8 mouse cellular contexts compared by ENCODE assay signal in genomic region chr19:6066571-6066970, GRCm38 (mm10). TPM values are rescaled to one million over a fixed set of nuclear protein-coding genes. Genes with fewer than 3 reads are reported as not detected.
DNase-seq lines count a peak whose midpoint lies in the region; ATAC-seq and TF ChIP-seq lines count a peak whose summit lies in the region.

No protein-coding gene starts in this region.

- no peak for DNase-seq in gastrocnemius, adult 2 months
- no peak for DNase-seq in gastrocnemius, postnatal 36 days
- peak; percentile 32 for DNase-seq in right cerebral cortex, postnatal 4 days
- no peak for DNase-seq in right cerebral cortex, postnatal 25 days
- DNase-seq in stomach, postnatal 0 days (ENCODE audit: low spot score), result no peak
- no peak for DNase-seq in adrenal gland, postnatal 10 days
- DNase-seq in left cerebral cortex, adult 9 months (ENCODE audit: low spot score in 2 of 2), result no peak

- TF ChIP-seq CTCF in gastrocnemius, adult 2 months (IDR thresholded peaks at IDR 0.05), result no peak
- TF ChIP-seq CTCF in stomach, postnatal 0 days (IDR thresholded peaks at IDR 0.05; ENCODE audit: low read depth), result no peak

- peaks cover 40% of the 10 kb centered on the region for H3K36me3 ChIP-seq in liver, embryonic 12.5 days
- peaks cover 5% of the 10 kb centered on the region for H3K36me3 ChIP-seq in stomach, postnatal 0 days (ENCODE audit: control insufficient read depth, insufficient read depth, low read length)

- ATAC-seq in liver, embryonic 12.5 days, result no peak
- peak; percentile 3; the same call in 1 of the 2 replicates for ATAC-seq in stomach, postnatal 0 days (ENCODE audit: low FRiP score, low TSS enrichment)

- 43% methylated on average over 5 of the region's 5 CpGs for WGBS in liver, embryonic 12.5 days (ENCODE audit: insufficient replicate concordance)
- WGBS in stomach, postnatal 0 days, result 25% methylated on average over 5 of the region's 5 CpGs

- peaks cover 54% of the 10 kb centered on the region for H3K4me1 ChIP-seq in liver, embryonic 12.5 days
- H3K4me1 ChIP-seq in stomach, postnatal 0 days (replicated peaks; ENCODE audit: control insufficient read depth, insufficient read depth), result peaks cover 10% of the 10 kb centered on the region

- peak overlapping the region; percentile 67 for H3K27ac ChIP-seq in gastrocnemius, adult 2 months
- H3K27ac ChIP-seq in liver, embryonic 12.5 days, result peak overlapping the region; percentile 77
- H3K27ac ChIP-seq in stomach, postnatal 0 days (replicated peaks), result no peak overlapping the region

- peak overlapping the region; percentile 70 for H3K9ac ChIP-seq in liver, embryonic 12.5 days
- peak overlapping the region; percentile 50; the same call in 1 of the 2 replicates for H3K9ac ChIP-seq in stomach, postnatal 0 days (ENCODE audit: low read length)

- intact Hi-C loops in gastrocnemius, adult 2 months (cut with DNase I), result no loop called here
- intact Hi-C loops in gastrocnemius, postnatal 36 days (cut with DNase I), result no loop called here

- H3K9me3 ChIP-seq in liver, embryonic 12.5 days (replicated peaks), result no peaks in the 10 kb centered on the region
- no peaks in the 10 kb centered on the region for H3K9me3 ChIP-seq in stomach, postnatal 0 days (ENCODE audit: control insufficient read depth, low read length)

- H3K4me2 ChIP-seq in liver, embryonic 12.5 days, result peak overlapping the region; percentile 95
- peak overlapping the region; percentile 76 for H3K4me2 ChIP-seq in stomach, postnatal 0 days (replicated peaks; ENCODE audit: low read depth)

- H3K4me3 ChIP-seq in gastrocnemius, adult 2 months, result peak overlapping the region; percentile 66
- H3K4me3 ChIP-seq in liver, embryonic 12.5 days, result peak overlapping the region; percentile 60
- H3K4me3 ChIP-seq in stomach, postnatal 0 days (ENCODE audit: low read depth, low read length), result peak overlapping the region; percentile 31

- no peaks in the 10 kb centered on the region for H3K27me3 ChIP-seq in liver, embryonic 12.5 days (replicated peaks)
- H3K27me3 ChIP-seq in stomach, postnatal 0 days (ENCODE audit: control insufficient read depth, insufficient read depth, low read length), result no peaks in the 10 kb centered on the region

- TF ChIP-seq EP300 in stomach, postnatal 0 days (optimal IDR thresholded peaks at IDR 0.05), result no peak

RNA-seq across cellular contexts. Expression of gene Tm7sf2, which starts 1.6 kb away (rescaled TPM):
- total RNA-seq in gastrocnemius, adult 2 months (2021), result 1 to 10 TPM; 4.6 TPM
- total RNA-seq in gastrocnemius, postnatal 36 days (2021), result 1 to 10 TPM; 4.9 to 5.1 TPM
- polyA plus RNA-seq in liver, embryonic 12.5 days (2016; fragmentation: Nextera tagmentation; extraction: Ambion mirVana), result 30.0 and 31.4 TPM in 2 replicates
- polyA plus RNA-seq in stomach, postnatal 0 days (2015; fragmentation: Nextera tagmentation; extraction: Ambion mirVana), result 17.9 and 19.7 TPM in 2 replicates
- total RNA-seq in adrenal gland, postnatal 10 days (2021), result 10 to 100 TPM; 14.3 to 15.9 TPM

RNA-seq across cellular contexts. Expression of gene Znhit2, which starts 5.6 kb away (rescaled TPM):
- total RNA-seq in gastrocnemius, adult 2 months (2021), result 1 to 10 TPM; 8.3 to 8.5 TPM
- total RNA-seq in gastrocnemius, postnatal 36 days (2021), result 1 to 10 TPM; 7.6 to 9.0 TPM
- polyA plus RNA-seq in liver, embryonic 12.5 days (2016; fragmentation: Nextera tagmentation; extraction: Ambion mirVana), result 31.1 and 31.8 TPM in 2 replicates
- 31.8 and 33.2 TPM in 2 replicates for polyA plus RNA-seq in stomach, postnatal 0 days (2015; fragmentation: Nextera tagmentation; extraction: Ambion mirVana)
- total RNA-seq in adrenal gland, postnatal 10 days (2021), result 10 to 100 TPM; 21.6 to 26.1 TPM

RNA-seq across cellular contexts. Expression of gene Fau, which starts 8.9 kb away (rescaled TPM):
- 100 to 1,000 TPM; 410 to 473 TPM for total RNA-seq in gastrocnemius, adult 2 months (2021)
- total RNA-seq in gastrocnemius, postnatal 36 days (2021), result 100 to 1,000 TPM; 333 to 400 TPM
- polyA plus RNA-seq in liver, embryonic 12.5 days (2016; fragmentation: Nextera tagmentation; extraction: Ambion mirVana), result 699 and 700 TPM in 2 replicates
- polyA plus RNA-seq in stomach, postnatal 0 days (2015; fragmentation: Nextera tagmentation; extraction: Ambion mirVana), result 818 and 857 TPM in 2 replicates
- total RNA-seq in adrenal gland, postnatal 10 days (2021), result 1,000 to 10,000 TPM; 1,154 to 1,182 TPM

RNA-seq across cellular contexts. Expression of gene Mrpl49, which starts 9.0 kb away (rescaled TPM):
- total RNA-seq in gastrocnemius, adult 2 months (2021), result 10 to 100 TPM; 24.6 to 30.9 TPM
- 10 to 100 TPM; 25.8 TPM for total RNA-seq in gastrocnemius, postnatal 36 days (2021)
- polyA plus RNA-seq in liver, embryonic 12.5 days (2016; fragmentation: Nextera tagmentation; extraction: Ambion mirVana), result 58.0 and 62.7 TPM in 2 replicates
- 35.0 and 36.6 TPM in 2 replicates for polyA plus RNA-seq in stomach, postnatal 0 days (2015; fragmentation: Nextera tagmentation; extraction: Ambion mirVana)
- 10 to 100 TPM; 58.2 to 59.4 TPM for total RNA-seq in adrenal gland, postnatal 10 days (2021)

RNA-seq across cellular contexts. Expression of gene Vps51, which starts 10.5 kb away (rescaled TPM):
- total RNA-seq in gastrocnemius, adult 2 months (2021), result 10 to 100 TPM; 20.6 to 23.9 TPM
- 10 to 100 TPM; 15.7 to 19.3 TPM for total RNA-seq in gastrocnemius, postnatal 36 days (2021)
- polyA plus RNA-seq in liver, embryonic 12.5 days (2016; fragmentation: Nextera tagmentation; extraction: Ambion mirVana), result 35.8 and 39.9 TPM in 2 replicates
- polyA plus RNA-seq in stomach, postnatal 0 days (2015; fragmentation: Nextera tagmentation; extraction: Ambion mirVana), result 43.2 and 48.9 TPM in 2 replicates
- total RNA-seq in adrenal gland, postnatal 10 days (2021), result 10 to 100 TPM; 45.1 to 61.3 TPM
